ENCODE assay signal across 8 mouse cellular contexts in genomic region chr7:130867256-130867655, GRCm38 (mm10). TPM values are rescaled to one million over a fixed set of nuclear protein-coding genes. Genes with fewer than 3 reads are reported as not detected.
DNase-seq lines count a peak whose midpoint lies in the region; ATAC-seq and TF ChIP-seq lines count a peak whose summit lies in the region.

No protein-coding gene starts in this region.

- peak overlapping the region; percentile 48 for H3K9ac ChIP-seq in heart, adult 2 months (ENCODE audit: low read depth, low read length)
- peak overlapping the region; percentile 42; the same call in 1 of the 2 replicates for H3K9ac ChIP-seq in heart, embryonic 16.5 days (ENCODE audit: low read length)

- H3K36me3 ChIP-seq in heart, adult 2 months (ENCODE audit: control insufficient read depth, insufficient read depth, low read length) = peaks cover 7% of the 10 kb centered on the region; the same call in 1 of the 2 replicates
- H3K36me3 ChIP-seq in heart, embryonic 16.5 days (ENCODE audit: control insufficient read depth, insufficient read depth) = no peaks in the 10 kb centered on the region
- peaks cover under 1% of the 10 kb centered on the region; the same call in 1 of the 2 replicates for H3K36me3 ChIP-seq in midbrain, embryonic 10.5 days

- WGBS in heart, adult 2 months = 38% methylated on average over 3 of the region's 3 CpGs
- 41% methylated on average over 3 of the region's 3 CpGs for WGBS in heart, embryonic 16.5 days
- 48% methylated on average over 3 of the region's 3 CpGs for whole genome bisulfite sequencing in midbrain, embryonic 10.5 days

- TF ChIP-seq POLR2A in heart, adult 2 months (IDR thresholded peaks at IDR 0.05; ENCODE audit: insufficient read depth, low read depth, low read length) = no peak

- no peak for ATAC-seq in heart, embryonic 16.5 days (replicated peaks; ENCODE audit: extremely low read depth, insufficient read depth, low FRiP score)

- H3K27ac ChIP-seq in heart, adult 2 months = peak overlapping the region; percentile 93
- H3K27ac ChIP-seq in heart, embryonic 16.5 days (ENCODE audit: low read length) = no peak overlapping the region; the same call in none of the 2 replicates
- no peak overlapping the region for H3K27ac ChIP-seq in midbrain, embryonic 10.5 days (replicated peaks)

- H3K4me2 ChIP-seq in heart, embryonic 16.5 days (ENCODE audit: low read depth, low read length) = peak overlapping the region; percentile 56

- H3K4me3 ChIP-seq in heart, adult 2 months = peak overlapping the region; percentile 82
- peak overlapping the region; percentile 28 for H3K4me3 ChIP-seq in heart, embryonic 16.5 days (ENCODE audit: low read length)
- peak overlapping the region; percentile 90 for H3K4me3 ChIP-seq in midbrain, embryonic 10.5 days

- TF ChIP-seq EP300 in heart, adult 2 months (IDR thresholded peaks at IDR 0.05; ENCODE audit: insufficient read depth, low read depth, low read length) = no peak

- no peaks in the 10 kb centered on the region for H3K9me3 ChIP-seq in heart, embryonic 16.5 days (replicated peaks; ENCODE audit: control insufficient read depth, low read length)
- no peaks in the 10 kb centered on the region for H3K9me3 ChIP-seq in midbrain, embryonic 10.5 days (replicated peaks)

- H3K79me2 ChIP-seq in heart, adult 2 months (replicated peaks; ENCODE audit: control insufficient read depth, insufficient read depth, low read length) = peaks cover 4% of the 10 kb centered on the region

- no peak for TF ChIP-seq CTCF in heart, adult 2 months (IDR thresholded peaks at IDR 0.05)

- H3K27me3 ChIP-seq in heart, adult 2 months (ENCODE audit: control insufficient read depth, insufficient read depth, low read length) = no peaks in the 10 kb centered on the region
- H3K27me3 ChIP-seq in heart, embryonic 16.5 days (ENCODE audit: control insufficient read depth, insufficient read depth, low read length) = no peaks in the 10 kb centered on the region
- peaks cover 20% of the 10 kb centered on the region; the same call in 1 of the 2 replicates for H3K27me3 ChIP-seq in midbrain, embryonic 10.5 days (ENCODE audit: low read depth, poor library complexity, severe bottlenecking)

- DNase-seq in heart, adult 2 months = no peak
- no peak for DNase-seq in heart, adult 8-10 months (ENCODE audit: low spot score)
- peak; percentile 16 for DNase-seq in NIH3T3 (ENCODE audit: low read depth)
- no peak for DNase-seq in midbrain, embryonic 10.5 days (ENCODE audit: low spot score)
- DNase-seq in thymus, postnatal 4 days = no peak
- DNase-seq in urinary bladder, postnatal 10 days (ENCODE audit: low spot score) = no peak
- no peak for DNase-seq in cerebellum, adult 18-20 months

- intact Hi-C loops in heart, adult 2 months (cut with DNase I) = loop anchor here (2.0 to 10.0 kb wide), 4 partner anchors 24 to 695 kb away; partner anchors contain the start of gene Bub3

- no peaks in the 10 kb centered on the region; the same call in 1 of the 2 replicates for H3K4me1 ChIP-seq in heart, adult 2 months (ENCODE audit: control insufficient read depth, insufficient read depth, low read length)
- H3K4me1 ChIP-seq in heart, embryonic 16.5 days (ENCODE audit: control insufficient read depth, insufficient read depth, low read length) = peaks cover 20% of the 10 kb centered on the region
- H3K4me1 ChIP-seq in midbrain, embryonic 10.5 days = peaks cover 47% of the 10 kb centered on the region

RNA-seq across cellular contexts. Expression of gene Plekha1, which starts 1.7 kb away (rescaled TPM):
- total RNA-seq in heart, adult 2 months (2021) = 10 to 100 TPM; 40.0 to 41.3 TPM
- 33.3 and 48.8 TPM in 2 replicates for polyA plus RNA-seq in heart, adult 2 months (2012; rRNA removed)
- 10 to 100 TPM; 36.3 to 39.0 (median 38.1) TPM for total RNA-seq in heart, adult 8-10 months (2022)
- 55.2 and 56.5 TPM in 2 replicates for polyA plus RNA-seq in heart, embryonic 16.5 days (2015; fragmentation: Nextera tagmentation; extraction: Ambion mirVana)
- 49.9 and 50.9 TPM in 2 replicates for polyA plus RNA-seq in midbrain, embryonic 10.5 days (2016; fragmentation: Nextera tagmentation; extraction: Ambion mirVana)

Comparison
In these comparisons a context has a peak if more than half of its experiments do, and no peak if none do; other contexts are left out.
1. H3K4me3 ChIP-seq: peak in every context shown above with its lines; median percentile 90 in midbrain, embryonic 10.5 days; 82 in heart, adult 2 months; 28 in heart, embryonic 16.5 days.